Mouse (Mus musculus) heart, postnatal 10 days (tissue): ENCODE data around the gene Rbmx. TPM values are rescaled to one million over a fixed set of nuclear protein-coding genes. Genes with fewer than 3 reads are reported as not detected.
A peak's percentile ranks its signal among the peaks of the same experiment; 100 is the strongest.

Source experiments
- DNase-seq, 2 experiments: peaks; one replicate each; pipeline ENCODE4 v3.0.0; 2021
- intact Hi-C: fragments of 180-260 bp; cut with DNase I; formaldehyde crosslinking; loops from one replicate; pipeline ENCODE4 v1.15.1; 2025
- total RNA-seq, 2 experiments: library from RNA; stranded (reverse); gene quantifications; 2 replicates each; pipeline ENCODE4 v1.2.3; 2021

Rbmx gene
- total RNA-seq, result 10 to 100 TPM; 57.3 to 57.8 TPM

DNA sequence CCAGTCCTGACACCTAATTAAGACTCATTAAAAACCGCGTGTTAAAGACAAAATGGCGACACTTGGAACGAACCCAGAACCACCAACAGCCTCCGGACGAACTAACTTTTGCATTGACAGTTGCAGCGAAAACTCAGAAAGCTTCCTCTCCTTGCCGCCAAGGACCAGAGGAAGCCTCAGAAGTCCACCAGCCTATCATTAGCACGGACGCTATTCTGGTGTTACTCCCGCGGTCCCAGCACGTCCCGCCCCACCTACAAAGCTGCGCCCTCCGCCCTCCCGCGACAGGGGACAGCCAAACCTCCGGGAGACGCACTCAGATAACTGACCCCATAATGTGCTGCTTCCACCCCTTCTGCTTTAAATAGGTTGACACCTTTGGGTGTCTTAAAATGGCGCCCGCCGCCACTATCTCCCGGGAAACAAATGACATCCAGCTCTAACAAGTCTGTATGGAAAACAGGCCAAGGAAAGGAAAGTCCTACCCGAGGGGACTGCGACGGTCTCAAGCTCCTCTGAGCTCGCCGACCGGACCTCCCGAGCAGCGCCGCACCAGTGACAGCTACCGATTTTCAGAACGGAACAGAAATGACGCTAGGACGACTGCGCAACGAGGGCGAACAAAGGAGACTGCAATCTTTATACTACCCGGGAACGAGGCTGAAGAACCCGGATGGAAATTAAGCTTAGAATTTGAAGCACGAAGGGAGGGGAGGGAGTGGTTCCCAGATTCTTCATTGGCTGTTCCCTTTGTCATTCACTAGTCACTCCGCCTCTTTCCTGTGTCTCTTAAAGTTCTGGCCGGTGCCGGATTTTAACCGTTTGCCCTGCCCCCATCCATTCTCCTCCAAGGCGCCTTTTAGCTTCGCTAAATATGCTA, at the start of gene Rbmx:
TSS of gene Rbmx (minus strand) at position 670 of the 880 bp plus-strand sequence.
- intact Hi-C loops, result loop anchor here (5.0 to 10.0 kb wide), 2 partner anchors 65 to 338 kb away; partner anchors contain the start of gene Htatsf1
- peak; percentile 91 to 92 for DNase-seq

DNA sequence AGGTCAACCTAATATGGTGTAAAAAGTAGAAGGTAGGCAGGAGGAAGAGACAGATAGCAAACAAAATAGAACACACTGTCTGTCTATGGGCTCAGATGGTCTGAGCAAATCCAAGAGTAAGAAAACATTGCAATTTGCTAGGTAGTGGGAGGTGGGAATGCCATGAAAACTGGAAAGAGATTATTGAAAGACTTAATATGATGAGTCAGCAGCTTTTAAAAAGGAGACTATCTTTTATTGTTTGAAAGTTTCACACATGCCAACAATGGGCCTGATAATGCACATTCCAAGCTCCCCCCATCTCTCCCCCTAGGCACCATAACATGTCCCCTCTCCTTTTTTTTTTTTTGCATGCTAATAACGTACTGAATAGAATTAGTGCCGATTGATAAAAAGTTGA, 41.1 kb upstream of the Rbmx start:
- DNase-seq, result no peak
- intact Hi-C loops, result loop anchor here (5.0 to 10.0 kb wide), 2 partner anchors 471 to 1058 kb away; no protein-coding TSS in a partner anchor

DNA sequence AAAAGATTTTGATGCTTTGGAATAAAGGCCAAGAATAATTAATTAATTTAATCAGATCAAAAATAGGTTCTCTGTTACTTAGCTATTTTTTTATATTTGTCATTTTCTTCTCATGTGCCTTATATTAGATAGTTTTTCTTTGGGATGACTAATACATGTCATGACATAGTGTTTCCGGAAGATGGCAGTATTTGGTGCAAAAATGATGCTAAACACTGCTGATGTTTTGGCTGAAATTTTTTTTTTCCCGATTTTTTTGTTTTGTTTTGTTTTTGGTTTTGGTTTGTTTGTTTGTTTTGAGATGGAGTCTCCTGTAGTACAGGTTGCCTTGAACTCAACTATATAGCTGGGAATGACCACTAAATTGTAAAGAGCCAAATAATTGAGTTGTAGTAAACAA, 38.8 kb upstream of the Rbmx start:
- intact Hi-C loops, result loop anchor here (1.0 to 10.0 kb wide), 3 partner anchors 244 to 1061 kb away; no protein-coding TSS in a partner anchor
- DNase-seq, result peak in 1 of 2 experiments; percentile 11

DNA sequence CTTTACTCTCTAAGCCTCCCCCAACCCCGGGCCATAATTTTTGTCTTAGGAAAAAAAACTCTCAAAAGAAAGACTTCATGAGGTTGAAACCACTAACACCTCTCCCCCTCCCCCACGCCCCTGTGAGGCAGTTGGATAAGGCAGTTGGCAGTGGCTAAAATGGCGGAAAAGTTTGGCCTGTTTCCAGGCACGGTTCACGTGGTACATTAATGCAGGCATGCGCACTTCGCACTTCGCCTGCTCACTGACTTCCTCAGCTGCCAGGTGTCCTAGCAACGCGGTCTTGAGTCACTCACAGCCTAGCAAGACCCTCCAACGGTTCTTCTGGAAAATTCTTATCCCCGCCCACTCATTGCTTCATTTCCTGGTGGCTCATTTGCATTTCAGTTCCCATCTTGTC, 15.9 kb upstream of the Rbmx start, which contains the start of gene Gm364:
TSS of gene Gm364 (plus strand) at position 386 of the 400 bp plus-strand sequence.
- intact Hi-C loops, result no loop called here
- DNase-seq, result no peak

DNA sequence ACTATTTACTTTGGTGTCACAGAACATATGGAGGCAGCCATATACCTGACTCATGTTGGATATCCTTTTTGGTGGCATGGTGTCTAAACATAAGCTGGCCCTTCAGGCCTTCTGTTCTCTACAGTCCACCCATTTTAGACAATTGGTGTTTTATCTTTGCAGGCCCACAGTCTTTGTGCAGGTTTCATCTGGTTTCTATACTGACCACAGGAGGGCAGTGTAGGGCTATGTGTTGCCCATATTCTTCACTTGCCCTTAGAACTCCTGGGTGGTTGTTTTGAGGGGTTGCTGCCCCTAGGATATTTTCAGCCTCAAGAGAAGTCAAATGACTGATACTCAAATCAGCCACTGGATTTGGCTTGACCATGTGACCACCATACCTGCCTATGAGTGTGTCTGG, 10.8 kb upstream of the Rbmx start:
- peak in 1 of 2 experiments; percentile 11 for DNase-seq
- intact Hi-C loops, result no loop called here

DNA sequence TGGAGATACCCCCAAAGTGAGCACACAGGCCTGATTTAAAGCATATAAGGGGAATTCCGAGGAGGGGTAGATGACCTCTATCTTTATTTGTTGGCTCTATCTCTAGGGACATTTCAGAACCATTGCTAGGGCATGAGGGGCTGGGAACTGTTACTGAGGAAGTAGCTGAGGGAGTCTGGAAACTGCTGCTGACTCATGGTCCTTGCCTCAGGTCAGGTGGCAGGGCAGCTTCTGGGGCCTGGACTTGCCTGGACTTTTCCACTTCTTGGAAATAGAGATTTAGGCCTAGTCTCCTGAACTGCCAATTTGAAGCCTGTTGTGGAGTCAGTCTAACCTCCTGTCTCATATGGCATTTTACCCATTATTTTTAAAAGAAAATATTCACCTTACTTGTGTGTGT, 8.6 kb upstream of the Rbmx start:
- DNase-seq, result no peak
- intact Hi-C loops, result no loop called here

DNA sequence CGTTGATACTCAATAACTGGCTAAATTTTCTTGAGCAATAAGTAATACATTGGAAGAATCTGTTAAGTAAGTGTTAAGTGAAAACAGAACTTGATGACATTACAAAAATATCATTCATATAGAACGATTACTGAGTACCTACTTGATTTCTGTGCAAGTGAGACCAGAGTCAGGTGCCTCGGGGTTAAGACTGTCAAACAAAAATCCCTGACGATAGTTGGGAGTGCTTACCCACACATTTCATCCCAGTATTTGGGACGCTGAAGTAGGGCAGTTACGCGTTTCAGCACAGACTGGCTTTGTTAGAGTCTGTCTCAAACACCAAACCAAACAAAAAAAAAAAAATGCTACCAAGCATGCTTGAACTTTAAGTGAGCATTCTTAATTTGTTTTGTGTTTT, 576 bp upstream of the Rbmx start:
- DNase-seq, result no peak
- intact Hi-C loops, result loop anchor here (5.0 to 10.0 kb wide), 2 partner anchors 66 to 339 kb away; partner anchors contain the start of gene Htatsf1

DNA sequence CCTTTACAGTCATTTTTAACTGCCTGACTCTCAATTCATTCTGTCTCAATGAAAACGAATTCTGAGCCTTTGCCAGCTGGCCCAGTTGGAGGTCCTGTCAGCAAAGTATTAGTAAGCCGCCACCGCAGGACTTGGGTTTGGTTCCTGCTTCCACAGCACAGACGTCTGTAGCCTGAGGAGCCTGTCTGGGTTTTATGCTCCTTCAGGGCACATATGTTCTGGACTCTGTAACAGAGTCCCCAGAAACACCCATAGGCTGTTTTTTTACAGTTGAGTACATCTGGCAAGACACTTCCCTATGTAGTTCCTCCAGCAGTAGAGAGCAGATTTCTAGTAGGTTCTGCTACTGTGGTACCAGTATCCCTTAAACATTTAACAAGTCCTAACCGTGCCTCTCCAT, 11.9 kb downstream of the Rbmx start:
- DNase-seq, result peak in 1 of 2 experiments; percentile 14
- intact Hi-C loops, result no loop called here

DNA sequence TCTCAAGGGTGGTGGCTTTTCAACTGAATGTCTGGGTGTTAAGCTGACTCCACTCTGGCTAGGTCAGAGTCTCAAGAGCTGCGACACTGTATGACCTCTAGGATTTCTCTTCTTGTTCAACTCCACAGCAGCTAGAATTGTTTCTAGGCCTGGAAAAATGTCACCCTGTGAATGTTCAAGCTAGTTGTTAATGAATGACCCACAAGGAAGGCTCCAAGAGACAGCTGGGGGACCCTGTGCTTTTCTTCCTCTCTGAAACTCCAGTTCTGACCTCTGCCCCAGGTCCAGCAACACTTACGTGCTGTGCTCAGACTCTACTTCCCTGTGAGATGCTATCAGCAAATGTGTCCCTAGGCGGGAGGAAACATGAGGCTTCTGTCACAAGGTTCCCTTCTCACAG, 14.3 kb downstream of the Rbmx start:
- no peak for DNase-seq
- intact Hi-C loops, result no loop called here

DNA sequence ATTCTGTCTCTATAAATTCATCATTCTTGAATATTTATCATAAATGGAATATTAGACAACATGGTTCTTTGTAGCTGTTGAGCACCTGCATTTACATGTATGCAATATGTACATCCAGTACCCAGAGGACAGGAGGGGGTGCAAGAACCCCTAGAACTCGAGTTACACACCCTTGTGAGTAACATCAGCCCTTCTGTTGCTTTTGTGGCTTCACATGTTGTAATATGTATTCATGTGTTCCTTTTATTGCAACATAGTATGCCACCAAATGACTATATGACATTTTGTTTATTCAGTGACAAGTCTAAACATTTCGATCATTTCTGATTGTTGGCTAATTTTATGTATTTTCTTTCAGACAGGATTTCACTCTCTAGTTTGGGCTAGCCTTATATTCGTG, 15.7 kb downstream of the Rbmx start:
- no peak for DNase-seq
- intact Hi-C loops, result no loop called here

DNA sequence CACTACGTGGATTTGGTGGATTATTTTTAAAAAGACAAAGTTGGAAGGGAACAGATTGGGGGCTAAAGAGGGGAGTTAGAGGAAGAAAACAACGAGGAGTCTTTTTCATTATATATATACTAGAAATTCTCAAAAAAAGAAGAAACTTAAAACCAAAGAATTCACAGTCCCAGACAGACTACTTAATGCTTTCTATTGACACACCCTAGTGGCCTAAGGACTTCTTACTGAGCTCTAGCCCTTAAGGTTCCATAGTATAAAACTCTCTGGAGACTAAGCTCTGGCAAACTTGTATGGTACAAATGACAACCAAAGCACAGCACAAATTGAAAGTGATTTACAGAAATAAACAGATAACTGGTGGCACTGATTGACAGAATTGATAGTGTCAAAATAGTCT, 18.8 kb downstream of the Rbmx start:
- no peak for DNase-seq
- intact Hi-C loops, result no loop called here

DNA sequence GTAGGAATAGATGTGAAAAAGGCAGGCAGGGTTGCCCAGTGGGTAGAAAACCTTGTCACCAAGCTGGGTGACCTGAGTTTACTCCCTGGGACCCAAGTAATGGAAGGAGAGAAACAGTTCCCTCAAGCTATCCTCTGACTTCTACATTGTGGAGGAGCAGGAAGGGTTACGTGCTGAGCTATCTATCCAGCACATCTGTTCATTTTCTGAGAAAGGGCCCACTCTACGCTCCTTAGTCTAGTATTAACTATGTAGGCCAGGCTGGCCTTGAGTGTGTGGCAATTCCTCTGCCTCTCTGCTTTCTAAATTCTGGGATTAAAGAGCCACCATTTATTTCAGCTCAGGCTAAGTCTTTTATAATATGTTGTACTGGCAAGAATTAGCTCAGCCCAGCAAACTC, 19.3 kb downstream of the Rbmx start:
- DNase-seq, result no peak
- intact Hi-C loops, result no loop called here

DNA sequence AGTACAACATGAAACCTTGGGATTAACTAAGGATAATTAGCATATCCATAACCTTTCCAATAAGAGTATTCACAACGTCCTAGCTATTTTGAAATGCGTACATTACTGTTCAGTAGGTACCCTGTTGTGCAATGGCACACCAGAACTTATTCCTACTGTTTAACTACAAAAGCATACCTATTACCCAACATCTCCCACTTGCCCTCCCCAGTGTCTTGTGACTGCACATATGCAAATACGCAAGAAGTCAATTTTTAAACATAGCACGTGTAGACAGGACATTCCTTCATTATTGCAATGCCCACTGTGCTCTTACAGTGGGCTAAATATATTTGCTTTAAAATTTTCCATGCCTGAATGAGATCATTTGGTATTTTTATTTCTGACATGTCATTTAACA, 19.9 kb downstream of the Rbmx start:
- intact Hi-C loops, result no loop called here

DNA sequence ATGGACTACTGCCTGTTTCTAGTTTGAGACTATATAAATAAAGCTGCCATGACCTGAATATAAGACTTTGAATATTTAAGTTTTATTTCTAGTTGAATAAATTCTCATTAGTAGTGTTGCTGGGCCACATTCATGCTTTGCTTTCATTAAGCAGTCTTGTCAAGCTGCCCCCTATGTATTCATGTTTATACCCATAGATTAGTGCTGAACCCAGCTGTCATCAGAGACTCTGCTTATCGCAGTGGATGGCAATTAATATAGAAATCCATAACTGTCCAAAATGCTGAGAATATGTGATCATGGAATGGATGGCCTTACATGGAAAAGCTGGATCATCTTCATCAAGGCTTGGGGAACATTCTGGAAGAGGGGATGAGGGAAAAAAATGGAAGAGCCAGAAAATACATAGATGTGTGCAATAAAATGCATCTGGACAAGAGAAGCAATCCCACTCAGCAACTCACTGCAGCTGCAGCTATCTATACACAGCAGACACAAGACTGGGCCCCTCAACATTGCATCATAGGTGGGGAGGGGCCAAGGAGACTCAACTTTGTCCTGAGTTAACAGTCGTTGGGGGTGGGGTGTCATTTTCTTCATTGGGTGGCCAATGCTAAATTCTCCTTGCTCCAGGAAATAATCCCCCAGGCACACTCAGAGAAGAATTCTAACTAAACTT, 27.8 kb downstream of the Rbmx start:
- DNase-seq, result no peak
- intact Hi-C loops, result no loop called here

More for the DNA sequence above, 19.9 kb downstream of the Rbmx start:
- DNase-seq, result no peak

DNA sequence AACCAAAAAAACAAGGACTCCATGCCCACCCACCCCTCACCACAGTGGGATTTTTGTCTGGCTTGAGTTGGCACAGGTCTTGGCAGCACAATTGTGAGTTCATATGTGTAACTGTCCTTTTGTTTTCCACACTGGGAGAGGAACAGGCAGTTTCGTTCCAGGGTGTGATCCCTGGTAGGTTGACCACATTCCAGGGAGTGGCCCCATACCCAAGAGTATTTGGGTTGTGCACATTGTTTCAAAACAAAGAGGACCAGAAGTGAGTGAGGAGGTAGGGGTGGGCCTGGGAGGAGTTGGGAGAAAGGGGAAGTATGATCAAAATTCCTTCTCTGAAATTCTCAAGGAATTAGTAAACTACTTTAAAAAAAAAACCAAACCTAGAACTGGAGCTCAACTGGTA, 33.5 kb downstream of the Rbmx start:
- intact Hi-C loops, result no loop called here
- DNase-seq, result no peak

DNA sequence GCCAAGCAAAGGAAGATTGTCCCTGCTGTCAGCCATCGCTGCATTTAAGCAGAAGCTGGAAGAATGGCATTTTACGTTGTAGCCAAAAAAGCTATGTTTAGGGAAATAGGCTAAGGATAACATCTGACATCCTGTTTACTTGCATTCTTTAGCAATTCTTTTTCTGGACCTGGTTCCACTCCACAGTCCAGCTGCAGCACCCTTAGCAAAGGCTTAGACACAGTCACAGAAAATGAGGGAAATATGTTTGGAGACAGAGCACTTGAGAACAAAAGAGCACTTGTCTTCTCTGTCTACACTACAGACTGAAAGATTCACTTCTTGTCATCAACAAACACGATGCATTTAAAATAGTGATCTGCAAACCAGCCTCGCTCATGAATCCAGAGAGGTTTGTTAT, 53.6 kb downstream of the Rbmx start:
- intact Hi-C loops, result no loop called here
- no peak for DNase-seq

DNA sequence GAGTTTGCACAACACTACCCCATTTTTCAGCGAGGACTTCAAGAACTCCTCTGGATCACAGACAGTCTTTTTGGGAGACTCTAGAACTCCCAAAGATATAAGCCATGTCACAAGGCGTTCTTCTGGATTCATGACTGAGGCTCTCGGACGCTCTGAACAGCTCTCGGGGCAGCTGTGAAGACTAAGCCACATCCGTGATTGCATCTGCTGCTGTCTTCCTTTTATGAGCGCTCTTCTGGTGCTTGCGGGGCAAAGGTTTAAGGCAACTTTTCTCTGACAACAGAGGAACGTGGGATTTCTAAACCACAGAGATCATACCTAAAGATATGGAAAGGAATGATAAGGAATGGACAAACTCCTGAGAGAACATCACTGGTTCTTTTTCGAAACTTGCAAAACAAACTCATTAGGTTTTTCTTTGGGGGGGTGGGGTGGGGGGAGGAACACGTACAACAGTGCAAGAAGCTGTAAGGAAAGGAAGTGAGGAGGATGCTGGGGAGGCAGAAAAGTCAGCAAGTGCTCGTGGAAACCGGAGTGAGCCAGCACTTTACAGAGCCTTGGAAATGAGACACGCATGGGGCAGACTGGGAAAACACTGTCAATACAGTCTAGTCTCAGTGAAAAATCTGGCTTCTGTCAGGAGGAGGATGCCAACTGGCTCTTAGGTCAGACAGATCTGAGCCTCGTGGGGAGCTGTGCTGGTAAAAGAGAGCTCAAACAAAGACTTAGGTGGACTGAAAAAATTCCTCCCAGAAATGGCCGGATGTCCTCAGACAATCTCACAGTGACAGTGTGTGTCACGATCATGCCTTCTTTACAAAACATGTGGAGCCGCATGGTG, 54.2 kb downstream of the Rbmx start, which contains the start of gene Arhgef6:
TSS of gene Arhgef6 (minus strand) at position 359 of the 841 bp plus-strand sequence.
- intact Hi-C loops, result no loop called here
- DNase-seq, result peak; percentile 40 to 45

DNA sequence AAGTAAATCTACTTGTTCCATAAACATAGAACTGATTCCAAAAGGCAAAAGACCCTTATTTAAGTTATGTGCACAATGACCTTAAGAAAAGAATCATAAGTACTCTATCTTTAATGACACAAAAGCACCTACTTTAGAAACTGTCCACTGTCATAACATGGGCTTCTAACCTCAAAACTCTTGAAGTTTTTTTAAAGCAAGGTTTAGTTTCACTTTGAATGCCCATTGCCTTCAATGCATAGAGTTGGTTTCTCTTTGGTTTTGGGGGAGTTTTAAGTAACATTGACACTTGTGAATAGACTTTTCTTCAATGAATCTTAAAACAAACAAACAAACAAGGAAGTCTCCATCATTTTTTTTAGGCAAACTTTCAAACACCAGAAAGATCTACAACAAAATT, 55.3 kb downstream of the Rbmx start:
- no peak for DNase-seq

DNA sequence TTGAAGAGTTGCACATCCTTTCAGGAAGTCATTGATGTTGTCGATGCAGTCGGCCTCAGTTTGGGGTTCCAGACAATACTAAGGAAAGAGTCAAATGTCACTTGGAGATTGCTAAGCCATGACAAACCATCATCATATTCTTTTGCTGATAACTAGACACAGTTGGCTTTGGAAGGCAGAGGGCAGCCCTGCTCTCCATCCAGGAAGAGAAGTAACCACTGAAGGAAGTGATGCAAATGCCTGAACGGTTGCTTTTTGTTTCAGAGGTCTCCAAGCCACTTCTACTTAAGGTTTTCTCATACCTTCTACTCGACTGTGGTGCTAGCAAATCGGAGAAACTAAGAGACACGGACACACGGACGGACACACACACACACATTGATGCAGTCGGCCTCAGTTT, 55.9 kb downstream of the Rbmx start:
- intact Hi-C loops, result no loop called here
- DNase-seq, result no peak

More for the DNA sequence above, 55.3 kb downstream of the Rbmx start:
- intact Hi-C loops, result no loop called here

DNA sequence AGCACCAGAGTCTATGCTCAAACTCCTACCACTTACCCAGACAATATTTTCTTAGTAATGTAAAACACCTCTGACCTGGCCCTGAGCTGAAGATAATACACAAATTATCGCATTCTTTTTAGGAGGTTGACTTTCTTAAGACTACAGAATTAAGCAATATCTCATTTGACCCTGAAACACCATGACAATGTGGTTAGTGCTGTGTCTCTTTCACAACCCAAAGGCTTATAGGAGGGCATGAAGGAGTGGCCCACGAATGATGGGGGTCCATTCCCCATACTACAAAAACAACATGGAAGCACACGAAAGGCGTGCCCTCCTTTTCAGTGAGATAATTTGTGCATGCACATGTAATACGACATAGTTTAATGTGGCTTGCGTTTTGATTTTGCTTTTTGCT, 57.5 kb downstream of the Rbmx start:
- intact Hi-C loops, result no loop called here
- DNase-seq, result no peak
